Mouse (Mus musculus): ENCODE measurements around the gene Golph3l. TPM values are rescaled to one million over a fixed set of nuclear protein-coding genes. Genes with fewer than 3 reads are reported as not detected.

The Golph3l gene
- polyA plus RNA-seq, 1 experiment = 4.5 TPM

GRCm38 (mm10) chr3:95666124-95666844 is 77.5 kb downstream of the Golph3l start:
- Histone ChIP-seq H3K27me3 (ENCODE audit: control insufficient read depth, insufficient read depth, insufficient read length) (no peaks in the 10 kb centered on the region), H3K36me3 (ENCODE audit: control insufficient read depth, insufficient read depth) (peaks cover 41% of the 10 kb centered on the region), H3K79me2 (ENCODE audit: control insufficient read depth, insufficient read depth) (peaks cover 98% of the 10 kb centered on the region), H3ac (ENCODE audit: control insufficient read depth, insufficient read length, low read depth) (no peak overlapping the region), H3K79me3 (ENCODE audit: low read depth) (peaks cover 78% of the 10 kb centered on the region), H3K4me3 (ENCODE audit: insufficient read depth, poor library complexity, severe bottlenecking) (no peak overlapping the region)
- no peak for TF ChIP-seq USF1 (IDR thresholded peaks at IDR 0.05; ENCODE audit: low read depth)
- TF ChIP-seq MYOD1 (IDR thresholded peaks at IDR 0.05; ENCODE audit: control insufficient read depth, insufficient read length, low read depth) = no peak
- TF ChIP-seq MYOG (IDR thresholded peaks at IDR 0.05; ENCODE audit: control insufficient read depth, extremely low read depth, insufficient read length) = no peak
- TF ChIP-seq CTCF (IDR thresholded peaks at IDR 0.05; ENCODE audit: control insufficient read depth, insufficient read depth, insufficient read length) = no peak
- no peak for TF ChIP-seq FOSL1 (IDR thresholded peaks at IDR 0.05; ENCODE audit: insufficient read depth, low read length, poor library complexity, severe bottlenecking)
- TF ChIP-seq CEBPB (IDR thresholded peaks at IDR 0.05; ENCODE audit: low read depth) = no peak
- no peak for TF ChIP-seq MAX (IDR thresholded peaks at IDR 0.05)

GRCm38 (mm10) chr3:95667521-95667920 is 78.8 kb downstream of the Golph3l start:
- Histone ChIP-seq H3K79me3 (ENCODE audit: low read depth) (peaks cover 76% of the 10 kb centered on the region), H3ac (ENCODE audit: control insufficient read depth, insufficient read length, low read depth) (peak overlapping the region; percentile 14), H3K36me3 (ENCODE audit: control insufficient read depth, insufficient read depth) (peaks cover 28% of the 10 kb centered on the region), H3K4me3 (ENCODE audit: insufficient read depth, poor library complexity, severe bottlenecking) (no peak overlapping the region), H3K27me3 (ENCODE audit: control insufficient read depth, insufficient read depth, insufficient read length) (no peaks in the 10 kb centered on the region), H3K79me2 (ENCODE audit: control insufficient read depth, insufficient read depth) (peaks cover 98% of the 10 kb centered on the region)
- no peak for TF ChIP-seq CEBPB (IDR thresholded peaks at IDR 0.05; ENCODE audit: low read depth)
- TF ChIP-seq MYOG (IDR thresholded peaks at IDR 0.05; ENCODE audit: control insufficient read depth, extremely low read depth, insufficient read length) = no peak

DNA sequence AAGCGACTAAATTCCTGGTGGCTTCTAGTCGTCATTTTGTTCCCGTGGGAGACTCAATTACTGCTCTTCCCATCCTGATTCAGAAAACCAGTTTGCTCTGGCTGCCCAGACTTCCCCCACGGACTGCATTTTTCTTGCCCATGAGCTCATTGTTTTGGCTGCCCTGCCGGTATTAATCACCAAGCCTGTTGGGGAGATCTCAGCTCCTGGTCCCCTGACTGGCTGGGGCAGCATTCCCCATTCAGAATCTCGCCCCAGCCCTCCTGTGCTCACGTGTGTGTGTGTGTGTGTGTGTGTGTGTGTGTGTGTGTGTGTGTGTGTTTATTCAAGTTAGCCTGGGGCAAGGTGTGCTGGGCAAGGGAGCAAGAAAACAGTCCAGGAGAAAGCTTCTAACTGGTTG is 79.3 kb downstream of the Golph3l start:
- peaks cover 26% of the 10 kb centered on the region for H3K36me3 ChIP-seq (ENCODE audit: control insufficient read depth, insufficient read depth)
- H3K4me3 ChIP-seq (ENCODE audit: insufficient read depth, poor library complexity, severe bottlenecking) = no peak overlapping the region
- peaks cover 98% of the 10 kb centered on the region for H3K79me2 ChIP-seq (ENCODE audit: control insufficient read depth, insufficient read depth)
- peak overlapping the region; percentile 14 for H3ac ChIP-seq (ENCODE audit: control insufficient read depth, insufficient read length, low read depth)
- peaks cover 75% of the 10 kb centered on the region for H3K79me3 ChIP-seq (ENCODE audit: low read depth)
- TF ChIP-seq USF1 (IDR thresholded peaks at IDR 0.05; ENCODE audit: low read depth) (peak; percentile 7), MYOG (IDR thresholded peaks at IDR 0.05; ENCODE audit: control insufficient read depth, extremely low read depth, insufficient read length) (no peak)
- H3K27me3 ChIP-seq (ENCODE audit: control insufficient read depth, insufficient read depth, insufficient read length) = no peaks in the 10 kb centered on the region

Other genes with a start within 250 kb of the Golph3l start
- 15.6 TPM for gene Setdb1, start 231.7 kb upstream of the Golph3l start, polyA plus RNA-seq (2012; fragmentation: generic; extraction: Trizol)
- gene 4930558C23Rik, start 186.1 kb upstream of the Golph3l start, polyA plus RNA-seq (2012; fragmentation: generic; extraction: Trizol) = not detected
- gene Arnt, start 154.5 kb upstream of the Golph3l start, polyA plus RNA-seq (2012; fragmentation: generic; extraction: Trizol) = 13.6 TPM
- gene Ctsk, start 89.7 kb upstream of the Golph3l start, polyA plus RNA-seq (2012; fragmentation: generic; extraction: Trizol) = 0.07 TPM
- not detected for gene Ctss, start 62.1 kb upstream of the Golph3l start, polyA plus RNA-seq (2012; fragmentation: generic; extraction: Trizol)
- not detected for gene Hormad1, start 29.3 kb upstream of the Golph3l start, polyA plus RNA-seq (2012; fragmentation: generic; extraction: Trizol)
- 42.0 TPM for gene Ensa, start 36.1 kb downstream of the Golph3l start, polyA plus RNA-seq (2012; fragmentation: generic; extraction: Trizol)
- gene Mcl1, start 69.9 kb downstream of the Golph3l start, polyA plus RNA-seq (2012; fragmentation: generic; extraction: Trizol) = 46.4 TPM
- 3.1 TPM for gene Adamtsl4, start 99.0 kb downstream of the Golph3l start, polyA plus RNA-seq (2012; fragmentation: generic; extraction: Trizol)
- gene Ecm1, start 150.6 kb downstream of the Golph3l start, polyA plus RNA-seq (2012; fragmentation: generic; extraction: Trizol) = 189 TPM
- 32.8 TPM for gene Tars2, start 171.3 kb downstream of the Golph3l start, polyA plus RNA-seq (2012; fragmentation: generic; extraction: Trizol)
- 7.7 TPM for gene Rprd2, start 229.9 kb downstream of the Golph3l start, polyA plus RNA-seq (2012; fragmentation: generic; extraction: Trizol)

Data from C2C12 (cell line).